Mouse (Mus musculus): Measurements from ENCODE around the gene Cela2a.

- no peak for TF ChIP-seq CTCF (IDR thresholded peaks at IDR 0.05)
- no peak for TF ChIP-seq EP300 (IDR thresholded peaks at IDR 0.05; ENCODE audit: insufficient read depth, low read depth, low read length)
Observed at GRCm38 (mm10) chr4:141830381-141830780, 4.4 kb upstream of the Cela2a start.
